Mouse (Mus musculus): ENCODE data around the gene Rab42. TPM values are rescaled to one million over a fixed set of nuclear protein-coding genes. Genes with fewer than 3 reads are reported as not detected.

Gene Rab42
- polyA plus RNA-seq, 1 experiment from 2014 or later = 2.6 TPM

DNA sequence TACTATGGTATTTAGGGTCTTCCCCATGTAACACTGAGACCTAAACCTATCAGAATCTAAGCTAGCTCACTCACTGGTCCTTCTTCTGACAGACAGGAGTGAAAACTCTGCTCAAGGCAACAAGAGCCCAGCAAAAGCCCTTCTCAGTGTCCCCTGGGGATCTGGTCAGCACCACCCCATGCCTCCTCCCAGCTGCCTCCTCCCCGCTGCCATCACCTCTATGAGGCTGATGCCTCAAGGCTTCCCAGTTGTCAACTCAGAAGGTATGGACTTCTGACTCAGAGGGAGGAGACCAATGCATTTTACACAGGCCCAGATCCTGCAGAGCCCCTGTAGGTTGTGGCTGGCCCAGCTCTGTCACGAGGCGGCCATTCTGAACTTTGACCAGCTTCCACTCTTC is 38.3 kb upstream of the Rab42 start:
- H3K4me3 ChIP-seq = no peak overlapping the region
- H3K4me1 ChIP-seq = peaks cover 23% of the 10 kb centered on the region
- WGBS = 85% methylated on average over 3 of the region's 3 CpGs
- ATAC-seq (ENCODE audit: insufficient number of reproducible peaks, insufficient read depth, low FRiP score, low TSS enrichment, low read depth) = no peak
- H3K4me2 ChIP-seq = no peak overlapping the region
- peaks cover 41% of the 10 kb centered on the region for H3K36me3 ChIP-seq
- no peak overlapping the region for H3K27ac ChIP-seq
- H3K9ac ChIP-seq = no peak overlapping the region
- no peaks in the 10 kb centered on the region for H3K9me3 ChIP-seq
- no peaks in the 10 kb centered on the region for H3K27me3 ChIP-seq

DNA sequence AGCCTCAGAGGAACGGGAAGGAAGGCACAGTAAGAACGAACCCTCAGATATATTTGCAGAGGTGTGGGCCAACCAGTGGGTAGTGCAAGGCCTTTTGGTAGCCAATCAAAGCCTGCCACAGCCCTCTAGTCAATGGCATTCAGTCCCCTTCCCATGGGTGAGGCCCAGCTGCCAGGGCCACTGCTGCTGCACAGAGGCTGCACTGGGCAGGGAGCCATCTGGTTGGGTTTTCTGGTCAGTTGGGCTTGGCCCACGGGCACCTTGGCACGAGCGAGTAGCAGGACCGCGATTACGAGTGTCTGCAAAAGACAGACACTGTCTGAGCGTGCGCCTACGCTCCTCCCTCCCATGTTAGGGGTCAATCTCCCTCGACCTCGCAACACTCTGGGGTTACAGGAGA is 35.8 kb upstream of the Rab42 start:
- Histone ChIP-seq H3K4me3 (no peak overlapping the region), H3K27ac (no peak overlapping the region), H3K9me3 (no peaks in the 10 kb centered on the region), H3K4me2 (no peak overlapping the region), H3K9ac (no peak overlapping the region), H3K4me1 (peaks cover 14% of the 10 kb centered on the region), H3K27me3 (no peaks in the 10 kb centered on the region), H3K36me3 (peaks cover 66% of the 10 kb centered on the region)
- no peak for ATAC-seq (ENCODE audit: insufficient number of reproducible peaks, insufficient read depth, low FRiP score, low TSS enrichment, low read depth)
- 95% methylated on average over 13 of the region's 13 CpGs for WGBS

DNA sequence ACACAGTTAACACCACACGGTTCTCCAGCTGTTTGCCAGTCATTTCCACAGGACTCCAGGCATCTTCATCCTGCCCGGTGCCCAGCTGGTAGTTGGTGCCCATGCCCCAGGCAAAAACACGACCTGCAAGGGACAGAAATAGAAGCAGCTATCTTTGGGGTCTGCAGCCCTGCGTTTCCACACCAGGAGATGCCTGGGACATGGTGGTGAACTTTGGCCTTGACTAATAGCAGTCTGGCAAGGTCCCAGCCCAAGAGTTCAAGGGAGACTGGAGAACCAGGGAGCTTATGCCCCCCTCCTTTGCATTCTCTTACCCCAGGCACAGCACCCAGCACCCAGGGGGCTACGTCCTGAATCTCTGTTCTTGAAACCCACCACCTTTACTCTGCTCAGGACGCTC is 29.7 kb upstream of the Rab42 start:
- H3K9me3 ChIP-seq = no peaks in the 10 kb centered on the region
- no peak overlapping the region for H3K27ac ChIP-seq
- no peaks in the 10 kb centered on the region for H3K27me3 ChIP-seq
- no peak overlapping the region for H3K4me3 ChIP-seq
- peaks cover 59% of the 10 kb centered on the region for H3K36me3 ChIP-seq
- H3K9ac ChIP-seq = peak overlapping the region; percentile 16; the same call in 1 of the 2 replicates
- WGBS = 82% methylated on average over 6 of the region's 6 CpGs
- ATAC-seq (ENCODE audit: insufficient number of reproducible peaks, insufficient read depth, low FRiP score, low TSS enrichment, low read depth) = no peak
- no peak overlapping the region for H3K4me2 ChIP-seq
- H3K4me1 ChIP-seq = peaks cover 10% of the 10 kb centered on the region

DNA sequence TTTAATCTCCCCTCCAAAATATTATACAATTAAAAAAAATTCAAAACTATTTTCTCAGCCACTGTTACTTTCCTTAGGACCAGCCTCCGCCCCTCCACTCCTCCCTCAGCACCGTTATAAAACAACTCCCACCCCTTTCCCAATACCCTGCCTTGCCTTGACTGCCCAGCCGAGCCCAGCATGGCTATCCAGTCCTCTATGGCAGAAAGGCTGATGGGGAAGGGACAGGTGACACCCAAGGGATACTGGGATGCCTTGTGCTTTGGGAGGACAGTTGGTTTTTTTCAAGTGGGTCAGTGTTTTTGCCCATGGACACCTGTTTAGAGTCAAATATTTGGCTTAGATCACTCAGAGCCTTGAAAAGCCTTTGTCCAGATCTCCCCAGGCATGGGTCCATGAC is 28.8 kb upstream of the Rab42 start:
- WGBS = 86% methylated on average over 3 of the region's 3 CpGs
- Histone ChIP-seq H3K4me1 (peaks cover 10% of the 10 kb centered on the region), H3K4me3 (no peak overlapping the region), H3K27me3 (no peaks in the 10 kb centered on the region), H3K4me2 (no peak overlapping the region), H3K27ac (no peak overlapping the region), H3K36me3 (peaks cover 50% of the 10 kb centered on the region), H3K9ac (no peak overlapping the region), H3K9me3 (no peaks in the 10 kb centered on the region)
- ATAC-seq (ENCODE audit: insufficient number of reproducible peaks, insufficient read depth, low FRiP score, low TSS enrichment, low read depth) = no peak

DNA sequence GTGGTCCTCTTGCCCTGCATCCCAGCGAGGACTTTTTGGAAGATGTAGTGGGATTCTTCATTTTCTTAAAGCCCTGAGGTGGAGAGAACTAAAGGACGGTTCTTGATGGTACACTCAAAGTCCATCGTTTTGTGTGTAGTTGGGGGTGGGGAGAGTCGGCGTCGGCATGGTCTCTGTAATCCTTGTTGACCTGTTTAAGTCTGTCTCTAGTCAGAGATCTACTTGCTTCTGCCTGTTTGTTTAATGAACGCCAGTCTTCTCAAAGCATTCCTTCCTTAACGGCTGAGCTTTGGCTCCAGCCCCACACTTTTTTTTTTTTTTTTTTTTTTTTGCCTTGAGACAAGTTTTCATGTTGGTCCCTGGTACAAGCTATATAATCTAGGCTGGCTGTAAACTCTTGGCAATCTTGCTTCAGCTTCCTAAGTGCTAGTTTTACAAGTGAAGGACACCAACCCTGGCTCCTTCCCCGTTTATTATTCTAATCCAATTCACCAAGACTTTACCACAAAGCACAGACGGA is 26.7 kb upstream of the Rab42 start:
- ATAC-seq (ENCODE audit: insufficient number of reproducible peaks, insufficient read depth, low FRiP score, low TSS enrichment, low read depth) = no peak

DNA sequence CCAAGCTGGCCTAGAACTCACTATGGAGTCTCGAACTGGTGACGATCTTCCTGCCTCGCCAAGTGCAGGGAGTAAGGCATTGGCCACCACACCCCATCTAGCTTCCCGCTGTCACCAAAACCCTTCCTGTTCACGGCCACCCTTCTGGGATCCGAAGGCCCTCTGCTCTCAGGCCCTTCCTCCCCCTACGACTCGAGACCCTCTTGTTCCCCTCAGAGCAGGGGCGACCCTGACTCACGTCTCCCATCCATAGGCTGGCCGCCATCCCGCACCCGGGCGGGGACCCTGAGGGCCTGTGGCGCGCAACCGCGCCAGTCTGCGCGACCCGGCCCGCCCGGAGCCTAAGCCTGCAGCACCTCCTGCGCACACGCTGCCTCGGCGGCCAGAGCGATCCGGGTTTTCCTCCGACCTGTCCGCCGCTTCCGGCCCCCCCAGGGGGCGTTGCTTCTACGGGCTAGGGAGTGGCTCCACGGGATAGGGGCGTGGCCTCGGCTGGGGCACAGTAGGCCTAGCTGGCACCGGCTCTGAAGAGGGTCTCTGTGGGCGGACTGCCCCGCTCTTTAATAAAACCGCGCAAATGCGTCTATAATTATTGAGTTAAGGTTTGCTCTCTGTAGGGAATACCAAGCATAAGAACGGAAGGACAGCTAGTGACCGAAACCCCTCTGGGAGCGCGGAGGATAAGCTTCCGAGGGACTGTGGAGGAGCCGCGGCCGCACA is 26.1 kb upstream of the Rab42 start, which contains the start of gene Trnau1ap:
Trnau1ap (minus strand) TSS at position 424 of the 720 bp plus-strand sequence.
- peak within 1 kb of the TSS; percentile 89 for H3K4me3 ChIP-seq
- peaks cover 10% of the 10 kb centered on the region for H3K4me1 ChIP-seq
- ATAC-seq (ENCODE audit: insufficient number of reproducible peaks, insufficient read depth, low FRiP score, low TSS enrichment, low read depth) = peak; percentile 92
- H3K4me2 ChIP-seq = peak within 1 kb of the TSS; percentile 68
- no peaks in the 10 kb centered on the region for H3K27me3 ChIP-seq
- no peaks in the 10 kb centered on the region for H3K9me3 ChIP-seq
- peak within 1 kb of the TSS; percentile 84 for H3K27ac ChIP-seq
- under 1% methylated on average over 52 of the region's 52 CpGs for WGBS
- peaks cover 43% of the 10 kb centered on the region for H3K36me3 ChIP-seq
- H3K9ac ChIP-seq = peak within 1 kb of the TSS; percentile 94

More for the DNA sequence above, 26.7 kb upstream of the Rab42 start:
- H3K27ac ChIP-seq = peak overlapping the region; percentile 84
- WGBS = 8% methylated on average over 10 of the region's 10 CpGs
- H3K36me3 ChIP-seq = peaks cover 43% of the 10 kb centered on the region
- no peaks in the 10 kb centered on the region for H3K9me3 ChIP-seq
- no peaks in the 10 kb centered on the region for H3K27me3 ChIP-seq
- H3K4me2 ChIP-seq = peak overlapping the region; percentile 68
- peaks cover 10% of the 10 kb centered on the region for H3K4me1 ChIP-seq
- peak overlapping the region; percentile 94 for H3K9ac ChIP-seq
- H3K4me3 ChIP-seq = peak overlapping the region; percentile 89

DNA sequence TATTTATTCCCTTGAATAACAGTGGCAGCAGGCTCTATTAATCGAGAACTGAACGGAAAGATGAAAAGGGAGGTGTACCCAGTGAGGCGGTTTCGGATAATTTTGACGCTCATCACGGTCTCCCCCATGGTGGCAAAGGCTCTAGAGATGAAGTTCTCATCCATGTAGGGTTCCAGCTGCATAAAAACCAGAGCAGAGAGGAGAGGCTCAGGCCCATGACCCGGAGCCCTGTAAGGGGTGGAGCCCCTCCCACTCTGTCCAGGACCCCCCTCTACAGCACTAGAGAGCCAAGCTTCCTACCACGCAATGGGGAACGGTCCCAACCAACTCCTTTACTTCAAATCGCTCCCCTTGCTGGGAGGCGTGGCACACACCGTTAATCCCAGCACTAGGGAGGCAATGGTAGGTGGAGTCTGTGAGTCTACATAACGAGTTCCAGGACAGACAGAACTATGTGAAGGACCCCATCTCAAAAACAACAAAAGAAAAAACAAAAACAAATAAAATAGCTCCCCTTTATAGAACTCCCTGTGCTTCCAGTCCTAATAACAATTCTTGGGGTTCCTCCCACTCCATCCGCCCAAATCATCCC is 25.3 kb upstream of the Rab42 start:
- Histone ChIP-seq H3K9ac (peak overlapping the region; percentile 94), H3K27ac (peak overlapping the region; percentile 84), H3K9me3 (no peaks in the 10 kb centered on the region), H3K4me2 (peak overlapping the region; percentile 68), H3K27me3 (no peaks in the 10 kb centered on the region), H3K4me3 (peak overlapping the region; percentile 89), H3K36me3 (peaks cover 43% of the 10 kb centered on the region), H3K4me1 (peaks cover 10% of the 10 kb centered on the region)
- WGBS = 45% methylated on average over 14 of the region's 14 CpGs
- no peak for ATAC-seq (ENCODE audit: insufficient number of reproducible peaks, insufficient read depth, low FRiP score, low TSS enrichment, low read depth)

DNA sequence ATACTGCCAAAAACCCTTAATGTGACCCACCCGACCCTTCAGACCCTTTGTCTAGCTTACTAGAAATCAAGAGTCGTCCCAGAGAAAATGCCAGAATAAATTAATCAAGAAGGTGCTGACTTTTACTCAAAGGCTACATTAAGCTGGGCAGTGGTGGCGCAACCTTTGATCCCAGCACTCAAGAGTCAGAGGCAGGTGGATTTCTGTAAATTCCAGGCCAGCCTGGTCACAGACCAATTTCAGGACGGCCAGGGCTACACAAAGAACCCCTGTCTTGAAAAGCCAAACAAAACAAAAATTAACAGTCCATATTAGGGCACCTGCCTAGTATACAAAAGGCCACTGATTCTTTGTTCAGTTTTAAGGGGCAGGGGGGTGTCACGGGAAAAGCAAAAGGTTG is 23.3 kb upstream of the Rab42 start:
- peaks cover 41% of the 10 kb centered on the region for H3K36me3 ChIP-seq
- H3K4me3 ChIP-seq = no peak overlapping the region
- H3K4me1 ChIP-seq = peaks cover 10% of the 10 kb centered on the region
- no peaks in the 10 kb centered on the region for H3K27me3 ChIP-seq
- no peak overlapping the region for H3K9ac ChIP-seq
- no peak overlapping the region for H3K27ac ChIP-seq
- WGBS = 74% methylated on average over 5 of the region's 5 CpGs
- H3K9me3 ChIP-seq = no peaks in the 10 kb centered on the region
- no peak overlapping the region for H3K4me2 ChIP-seq
- no peak for ATAC-seq (ENCODE audit: insufficient number of reproducible peaks, insufficient read depth, low FRiP score, low TSS enrichment, low read depth)

DNA sequence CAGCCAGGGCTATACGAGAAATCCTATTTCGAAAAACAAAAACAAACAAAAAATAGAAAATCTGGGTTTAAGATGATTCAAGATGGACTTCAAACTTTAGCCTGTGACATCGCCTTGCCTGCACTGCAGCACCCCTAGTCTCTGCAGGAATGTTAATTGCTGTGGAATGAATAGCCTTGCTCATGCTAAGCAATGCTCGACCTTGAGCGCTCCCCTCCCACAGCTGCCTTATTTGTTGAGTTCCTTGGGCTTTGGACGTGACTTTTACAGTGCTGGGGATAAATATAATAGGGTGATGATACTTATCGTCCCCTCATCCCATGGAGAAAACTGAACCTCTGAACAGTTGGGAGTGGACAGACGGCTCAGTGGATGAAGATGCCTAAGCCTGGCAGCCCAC is 12.5 kb upstream of the Rab42 start:
- Histone ChIP-seq H3K4me2 (no peak overlapping the region), H3K9ac (no peak overlapping the region), H3K4me1 (no peaks in the 10 kb centered on the region), H3K27ac (no peak overlapping the region), H3K36me3 (peaks cover 92% of the 10 kb centered on the region), H3K9me3 (no peaks in the 10 kb centered on the region), H3K27me3 (no peaks in the 10 kb centered on the region), H3K4me3 (no peak overlapping the region)
- no peak for ATAC-seq (ENCODE audit: insufficient number of reproducible peaks, insufficient read depth, low FRiP score, low TSS enrichment, low read depth)
- 81% methylated on average over 8 of the region's 8 CpGs for WGBS

DNA sequence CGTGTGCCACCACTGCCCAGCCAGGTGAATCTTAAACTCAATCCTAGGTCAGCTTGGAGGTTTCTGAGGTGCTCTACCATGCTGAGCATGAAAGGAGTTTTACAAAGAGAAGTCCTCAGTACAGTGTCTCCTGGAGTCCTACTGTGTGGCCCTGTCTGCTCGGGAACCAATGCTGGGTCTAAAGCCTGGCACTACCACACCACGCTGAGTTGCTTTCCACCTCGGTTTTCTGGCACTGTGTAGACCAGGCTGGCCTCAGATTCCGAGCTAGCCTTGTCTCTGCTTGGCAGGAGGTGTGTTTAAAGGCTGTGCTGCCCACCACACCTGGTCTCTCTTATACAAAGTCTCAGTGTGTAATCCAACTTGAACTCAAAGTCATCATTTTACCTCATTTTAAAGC is 9.4 kb upstream of the Rab42 start:
- H3K27me3 ChIP-seq = no peaks in the 10 kb centered on the region
- ATAC-seq (ENCODE audit: insufficient number of reproducible peaks, insufficient read depth, low FRiP score, low TSS enrichment, low read depth) = no peak
- H3K4me3 ChIP-seq = no peak overlapping the region
- no peak overlapping the region for H3K4me2 ChIP-seq
- no peak overlapping the region for H3K27ac ChIP-seq
- no peaks in the 10 kb centered on the region for H3K9me3 ChIP-seq
- WGBS = 81% methylated on average over 5 of the region's 5 CpGs
- H3K36me3 ChIP-seq = peaks cover 75% of the 10 kb centered on the region
- H3K4me1 ChIP-seq = peaks cover 8% of the 10 kb centered on the region
- H3K9ac ChIP-seq = no peak overlapping the region

DNA sequence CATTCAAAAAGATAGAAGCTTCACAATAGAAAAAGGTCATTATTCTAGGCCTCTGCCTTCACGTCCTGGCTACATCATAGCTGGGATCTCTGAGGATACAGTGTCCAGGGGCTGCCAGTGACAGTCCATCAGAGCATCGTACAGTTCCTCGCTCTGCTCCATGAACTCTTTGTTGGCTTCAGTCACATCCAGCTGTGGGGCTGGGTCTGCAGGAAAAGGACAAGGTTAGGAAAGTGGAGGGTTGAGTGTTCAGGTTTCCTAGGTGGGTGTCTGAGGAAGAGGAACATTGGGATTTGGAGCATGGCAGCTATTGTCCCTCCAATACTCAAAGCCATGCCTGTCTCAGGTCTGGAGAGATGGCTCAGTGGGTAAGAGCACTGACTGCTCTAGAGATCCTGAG is 8.6 kb upstream of the Rab42 start:
- Histone ChIP-seq H3K36me3 (peaks cover 67% of the 10 kb centered on the region), H3K9ac (no peak overlapping the region)

DNA sequence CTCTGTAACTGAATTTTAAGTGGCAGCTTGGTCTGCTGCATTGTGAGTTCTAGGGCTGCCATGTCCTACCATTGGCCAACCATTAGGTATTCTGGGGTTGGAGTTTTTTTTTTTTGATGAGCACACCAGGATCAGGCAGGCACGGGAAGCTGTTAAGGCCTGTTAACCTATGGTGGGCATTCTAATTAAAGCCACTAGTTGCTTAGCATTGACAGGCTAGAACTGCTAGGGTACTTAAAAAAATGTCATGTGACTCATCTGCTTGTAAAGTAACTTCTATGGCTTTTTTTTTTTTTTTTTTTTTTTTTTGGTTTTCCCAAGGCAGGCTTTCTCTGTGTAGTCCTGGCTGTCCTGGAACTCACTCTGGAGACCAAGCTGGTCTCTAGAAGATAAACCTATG is 8.0 kb upstream of the Rab42 start:
- H3K9ac ChIP-seq = no peak overlapping the region
- no peaks in the 10 kb centered on the region for H3K9me3 ChIP-seq
- no peak overlapping the region for H3K27ac ChIP-seq
- H3K4me1 ChIP-seq = peaks cover 8% of the 10 kb centered on the region
- no peak overlapping the region for H3K4me2 ChIP-seq
- H3K27me3 ChIP-seq = no peaks in the 10 kb centered on the region
- 23% methylated on average over 1 of the region's 1 CpGs for WGBS
- peaks cover 61% of the 10 kb centered on the region for H3K36me3 ChIP-seq
- H3K4me3 ChIP-seq = no peak overlapping the region; the same call in 1 of the 2 replicates
- no peak for ATAC-seq (ENCODE audit: insufficient number of reproducible peaks, insufficient read depth, low FRiP score, low TSS enrichment, low read depth)

More for the DNA sequence above, 8.6 kb upstream of the Rab42 start:
- no peak overlapping the region for H3K4me3 ChIP-seq
- WGBS = 43% methylated on average over 3 of the region's 3 CpGs
- H3K4me1 ChIP-seq = peaks cover 8% of the 10 kb centered on the region
- H3K9me3 ChIP-seq = no peaks in the 10 kb centered on the region
- no peak overlapping the region for H3K27ac ChIP-seq
- no peak for ATAC-seq (ENCODE audit: insufficient number of reproducible peaks, insufficient read depth, low FRiP score, low TSS enrichment, low read depth)
- no peaks in the 10 kb centered on the region for H3K27me3 ChIP-seq
- no peak overlapping the region for H3K4me2 ChIP-seq

Measured in embryonic facial prominence, embryonic 13.5 days (tissue).